Mouse (Mus musculus) CD4-positive, CD25-positive, alpha-beta regulatory T cell, adult 9 weeks (primary cell): ENCODE results near the gene Nup62. TPM values are rescaled to one million over a fixed set of nuclear protein-coding genes. Genes with fewer than 3 reads are reported as not detected.

Source experiments
- polyA plus RNA-seq: library from polyadenylated mRNA; unstranded; fragments of 100-300 nt; shearing (Covaris generic); gene quantifications from one replicate; pipeline ENCODE4 v1.2.1, GENCODE M21; 2017

Gene Nup62
- polyA plus RNA-seq: 58.7 TPM

GRCm38 (mm10) chr7:44815721-44816469 lies at the start of gene Nup62, which contains the start of gene Il4i1:
Gene Nup62 (plus strand): TSS chr7:44816088.
Gene Il4i1 (plus strand): TSS chr7:44816387.

GRCm38 (mm10) chr7:44816470-44817021 lies 658 bp downstream of the Nup62 start, which contains the start of gene Atf5:
Gene Atf5 (minus strand): TSS chr7:44816658.

GRCm38 (mm10) chr7:44848561-44849415 lies 32.9 kb downstream of the Nup62 start, which contains the start of the genes Akt1s1 and Tbc1d17:
Gene Akt1s1 (plus strand): TSS chr7:44848991.
Gene Tbc1d17 (minus strand): TSS chr7:44849079.

GRCm38 (mm10) chr7:44857042-44857552 lies 41.2 kb downstream of the Nup62 start, which contains the start of gene Pnkp:
Gene Pnkp (plus strand): TSS chr7:44857139.

GRCm38 (mm10) chr7:44869697-44870528 lies 54.0 kb downstream of the Nup62 start, which contains the start of gene Ptov1:
Gene Ptov1 (minus strand): TSS chr7:44869788.

Other genes with a start within 250 kb of the Nup62 start
- gene Napsa, start 243.7 kb upstream of the Nup62 start, polyA plus RNA-seq: 1.6 TPM
- not detected for gene Kcnc3, start 225.4 kb upstream of the Nup62 start, polyA plus RNA-seq
- not detected for gene Myh14, start 145.2 kb upstream of the Nup62 start, polyA plus RNA-seq
- not detected for gene Izumo2, start 107.3 kb upstream of the Nup62 start, polyA plus RNA-seq
- 112 TPM for gene Vrk3, start 67.7 kb upstream of the Nup62 start, polyA plus RNA-seq
- 0.57 TPM for gene Zfp473, start 65.0 kb upstream of the Nup62 start, polyA plus RNA-seq
- 2.0 TPM for gene Il4i1, start 299 bp downstream of the Nup62 start, polyA plus RNA-seq
- 0.36 TPM for gene Atf5, start 570 bp downstream of the Nup62 start, polyA plus RNA-seq
- 12.1 TPM for gene Akt1s1, start 32.9 kb downstream of the Nup62 start, polyA plus RNA-seq
- gene Tbc1d17, start 33.0 kb downstream of the Nup62 start, polyA plus RNA-seq: 112 TPM
- gene Pnkp, start 41.1 kb downstream of the Nup62 start, polyA plus RNA-seq: 100 TPM
- 9.9 TPM for gene Ptov1, start 53.7 kb downstream of the Nup62 start, polyA plus RNA-seq
- 26.9 TPM for gene Med25, start 76.6 kb downstream of the Nup62 start, polyA plus RNA-seq
- gene Fuz, start 80.0 kb downstream of the Nup62 start, polyA plus RNA-seq: 50.8 TPM
- gene Ap2a1, start 113.4 kb downstream of the Nup62 start, polyA plus RNA-seq: 26.9 TPM
- gene Tsks, start 127.1 kb downstream of the Nup62 start, polyA plus RNA-seq: not detected
- gene Cpt1c, start 158.8 kb downstream of the Nup62 start, polyA plus RNA-seq: 0.55 TPM
- 210 TPM for gene Prmt1, start 170.5 kb downstream of the Nup62 start, polyA plus RNA-seq
- gene Irf3, start 181.6 kb downstream of the Nup62 start, polyA plus RNA-seq: 255 TPM
- gene Bcl2l12, start 182.6 kb downstream of the Nup62 start, polyA plus RNA-seq: 35.2 TPM
- 22.7 TPM for gene Scaf1, start 200.3 kb downstream of the Nup62 start, polyA plus RNA-seq
- gene Rras, start 201.9 kb downstream of the Nup62 start, polyA plus RNA-seq: 6.3 TPM
- gene Prr12, start 236.8 kb downstream of the Nup62 start, polyA plus RNA-seq: 4.8 TPM
- 148 TPM for gene Nosip, start 246.3 kb downstream of the Nup62 start, polyA plus RNA-seq
- 3.3 TPM for gene Prrg2, start 246.6 kb downstream of the Nup62 start, polyA plus RNA-seq